ENCODE assay signal across 22 mouse cellular contexts in genomic region chr7:68915976-68916375, GRCm38 (mm10).
DNase-seq lines count a peak whose midpoint lies in the region; ATAC-seq and TF ChIP-seq lines count a peak whose summit lies in the region.
"Had no signal": no experiment of that assay in that cellular context is flagged by ENCODE, and none has a peak within 500 bp of the region (broad histone marks: within the 10 kb centered on the region; RNA-seq: fewer than 3 reads in every experiment).

No protein-coding gene starts in this region.

- no peaks in the 10 kb centered on the region for H3K27me3 ChIP-seq in liver, adult 2 months (ENCODE audit: control insufficient read depth, insufficient read depth, low read length)
- H3K27me3 ChIP-seq in liver, embryonic 12.5 days (replicated peaks): no peaks in the 10 kb centered on the region
- no peaks in the 10 kb centered on the region for H3K27me3 ChIP-seq in cerebellum, adult 2 months (ENCODE audit: control insufficient read depth, insufficient read depth, low read length)
- H3K27me3 ChIP-seq: CH12.LX; embryonic facial prominence, embryonic 12.5 days; forebrain, embryonic 15.5 days; heart, embryonic 13.5 days; hindbrain, embryonic 12.5 days had no signal

- H3K9ac ChIP-seq in liver, adult 2 months (ENCODE audit: low read depth, low read length): no peak overlapping the region
- H3K9ac ChIP-seq in liver, embryonic 12.5 days: no peak overlapping the region
- H3K9ac ChIP-seq: embryonic facial prominence, embryonic 12.5 days; forebrain, embryonic 15.5 days; heart, embryonic 13.5 days; hindbrain, embryonic 12.5 days had no signal

- intact Hi-C loops in left cerebral cortex, postnatal 14 days (cut with DNase I): no loop called here

- no peak for TF ChIP-seq CTCF in liver, adult 2 months (IDR thresholded peaks at IDR 0.05; ENCODE audit: low read depth, low read length)
- TF ChIP-seq CTCF in cerebellum, adult 2 months (IDR thresholded peaks at IDR 0.05; ENCODE audit: borderline replicate concordance, insufficient read depth, low read depth, low read length): no peak

- no peak overlapping the region for H3K4me3 ChIP-seq in liver, adult 2 months (ENCODE audit: insufficient read depth, low read depth, low read length)
- no peak overlapping the region for H3K4me3 ChIP-seq in liver, embryonic 12.5 days
- no peak overlapping the region for H3K4me3 ChIP-seq in cerebellum, adult 2 months (replicated peaks; ENCODE audit: insufficient read depth, low read depth, low read length)
- H3K4me3 ChIP-seq: embryonic facial prominence, embryonic 12.5 days; forebrain, embryonic 15.5 days; heart, adult 2 months; heart, embryonic 13.5 days; hindbrain, embryonic 12.5 days had no signal

- ATAC-seq in liver, embryonic 12.5 days: no peak
- ATAC-seq: forebrain, embryonic 15.5 days; hindbrain, embryonic 16.5 days; inflammation-experienced regulatory T-cells, adult 6 months; intestine, postnatal 0 days had no signal

- peak; percentile 77 for DNase-seq in liver, adult 2 months (ENCODE audit: extremely low read depth, low read depth, low spot score)
- DNase-seq in cerebellum, adult 2 months: peak; percentile 83 to 84
- DNase-seq in cerebellum, postnatal 10 days: peak; percentile 38 to 62
- peak; percentile 31 for DNase-seq in forelimb bud, embryonic 11.5 days (ENCODE audit: low read depth, low spot score)
- no peak for DNase-seq in left cerebral cortex, postnatal 14 days (ENCODE audit: low spot score in 2 of 2)
- no peak for DNase-seq in retina, embryonic 14.5 days (ENCODE audit: low spot score)
- DNase-seq in spleen, adult 18-20 months: no peak
- DNase-seq: adrenal gland, adult 8-10 months; adrenal gland, postnatal 36 days; gastrocnemius, postnatal 10 days; heart, adult 2 months; heart, postnatal 4 days; kidney, adult 8-10 months had no signal

- H3K79me2 ChIP-seq in liver, adult 2 months (ENCODE audit: control insufficient read depth, insufficient read depth, low read length): no peaks in the 10 kb centered on the region

- H3K4me2 ChIP-seq in liver, embryonic 12.5 days: no peak overlapping the region
- H3K4me2 ChIP-seq: embryonic facial prominence, embryonic 12.5 days; forebrain, embryonic 15.5 days; heart, embryonic 13.5 days; hindbrain, embryonic 12.5 days had no signal

- WGBS in liver, adult 2 months: 59% methylated on average over 9 of the region's 9 CpGs
- 77% methylated on average over 9 of the region's 9 CpGs for WGBS in liver, embryonic 12.5 days (ENCODE audit: insufficient replicate concordance)
- WGBS in cerebellum, adult 2 months: 17% methylated on average over 9 of the region's 9 CpGs

- H3K36me3 ChIP-seq in liver, adult 2 months (ENCODE audit: control insufficient read depth, insufficient read depth, low read length): no peaks in the 10 kb centered on the region
- H3K36me3 ChIP-seq in liver, embryonic 12.5 days: no peaks in the 10 kb centered on the region
- H3K36me3 ChIP-seq: embryonic facial prominence, embryonic 12.5 days; forebrain, embryonic 15.5 days; heart, embryonic 13.5 days; hindbrain, embryonic 12.5 days had no signal

- TF ChIP-seq POLR2A in liver, adult 2 months (IDR thresholded peaks at IDR 0.05; ENCODE audit: extremely low read depth, insufficient read depth, low read length): no peak
- TF ChIP-seq POLR2A in cerebellum, adult 2 months (IDR thresholded peaks at IDR 0.05; ENCODE audit: borderline replicate concordance, insufficient read depth, low read length): no peak

- peak overlapping the region; percentile 17; the same call in 1 of the 2 replicates for H3K27ac ChIP-seq in liver, adult 2 months (replicated peaks; ENCODE audit: insufficient read depth, low read depth, low read length)
- no peak overlapping the region for H3K27ac ChIP-seq in liver, embryonic 12.5 days
- H3K27ac ChIP-seq in cerebellum, adult 2 months (ENCODE audit: insufficient read depth, low read length): no peak overlapping the region
- H3K27ac ChIP-seq: embryonic facial prominence, embryonic 12.5 days; forebrain, embryonic 15.5 days; heart, adult 2 months; heart, embryonic 13.5 days; hindbrain, embryonic 12.5 days had no signal

- H3K4me1 ChIP-seq in liver, adult 2 months (ENCODE audit: control insufficient read depth, insufficient read depth, low read length): peaks cover 2% of the 10 kb centered on the region
- H3K4me1 ChIP-seq in liver, embryonic 12.5 days: no peaks in the 10 kb centered on the region
- H3K4me1 ChIP-seq in cerebellum, adult 2 months (ENCODE audit: control insufficient read depth, insufficient read depth, low read length): peaks cover 10% of the 10 kb centered on the region; the same call in 1 of the 2 replicates
- H3K4me1 ChIP-seq: hindbrain, embryonic 12.5 days had no signal

- H3K9me3 ChIP-seq in liver, embryonic 12.5 days (replicated peaks): no peaks in the 10 kb centered on the region
- H3K9me3 ChIP-seq: embryonic facial prominence, embryonic 12.5 days; forebrain, embryonic 15.5 days; heart, embryonic 13.5 days; hindbrain, embryonic 12.5 days had no signal

Comparison
In these comparisons a context has a peak if more than half of its experiments do, and no peak if none do; other contexts are left out.
1. DNase-seq: peak in liver, adult 2 months (single experiment), cerebellum, adult 2 months (2 of 2), cerebellum, postnatal 10 days (2 of 2) and forelimb bud, embryonic 11.5 days (single experiment); none in left cerebral cortex, postnatal 14 days (0 of 2), retina, embryonic 14.5 days (single experiment) and spleen, adult 18-20 months (0 of 2).